Mouse (Mus musculus) intestine, embryonic 14.5 days (tissue): ENCODE data around the gene Il17rd. TPM values are rescaled to one million over a fixed set of nuclear protein-coding genes. Genes with fewer than 3 reads are reported as not detected.

Experiments used
- ATAC-seq: fragments of 200-750 bp; cut with Nextera tagmentation; replicated peaks from 2 replicates; pipeline ENCODE4 v1.8.0; 2017; ENCODE audit warnings: low read depth, moderate number of reproducible peaks, moderate TSS enrichment, moderate library complexity; ENCODE audit not compliant: low FRiP score, low TSS enrichment
- DNase-seq: peaks from one replicate; pipeline ENCODE4 v3.0.0-alpha.2; 2018; ENCODE audit warnings: low spot score
- H3K27ac ChIP-seq: fragments of 300-500 bp; sonication (generic); 2 replicates; pipeline ENCODE4 v1.5.1; 2014; ENCODE audit warnings: low read depth, mild to moderate bottlenecking, control low read depth
- H3K27me3 ChIP-seq: fragments of 300-500 bp; sonication (generic); replicated peaks from 2 replicates; pipeline ENCODE4 v1.6.1; 2014; ENCODE audit warnings: low read length, control low read depth; ENCODE audit not compliant: control insufficient read depth, insufficient read depth
- H3K36me3 ChIP-seq: fragments of 300-500 bp; sonication (generic); 2 replicates; pipeline ENCODE4 v1.6.1; 2014; ENCODE audit warnings: low read length, control low read depth; ENCODE audit not compliant: control insufficient read depth, insufficient read depth
- H3K4me1 ChIP-seq: fragments of 300-500 bp; sonication (generic); replicated peaks from 2 replicates; pipeline ENCODE4 v1.6.1; 2014; ENCODE audit warnings: low read length, control low read depth, mixed read lengths; ENCODE audit not compliant: control insufficient read depth, insufficient read depth
- H3K4me2 ChIP-seq: fragments of 300-500 bp; sonication (generic); 2 replicates; pipeline ENCODE4 v1.6.1; 2014; ENCODE audit warnings: low read length
- H3K4me3 ChIP-seq: fragments of 300-500 bp; sonication (generic); 2 replicates; pipeline ENCODE4 v1.5.1; 2014; ENCODE audit warnings: low read depth, low read length, control low read depth, mixed read lengths
- H3K9ac ChIP-seq: fragments of 300-500 bp; sonication (generic); 2 replicates; pipeline ENCODE4 v1.6.1; 2014; ENCODE audit warnings: mild to moderate bottlenecking, low read length
- H3K9me3 ChIP-seq: fragments of 300-500 bp; sonication (generic); 2 replicates; pipeline ENCODE4 v1.6.1; 2016; ENCODE audit warnings: low read length, control low read depth; ENCODE audit not compliant: control insufficient read depth
- WGBS: fragments of 180-500 bp; shearing (Covaris S2); extraction: QIAGEN DNeasy Blood & Tissue Kit; methylation state at CpG from one replicate; pipeline ENCODE4 v1.1.7; 2014; 5-methylcytosine and 5-hydroxymethylcytosine counted together
- polyA plus RNA-seq: library from polyadenylated mRNA; unstranded; fragments of >200 nt; fragmentation: Nextera tagmentation; extraction: Ambion mirVana; gene quantifications from 2 replicates; pipeline ENCODE4 v1.2.1, GENCODE M21; 2014

The Il17rd gene
- polyA plus RNA-seq, 1 experiment from 2014 or later: 2.7 TPM

DNA sequence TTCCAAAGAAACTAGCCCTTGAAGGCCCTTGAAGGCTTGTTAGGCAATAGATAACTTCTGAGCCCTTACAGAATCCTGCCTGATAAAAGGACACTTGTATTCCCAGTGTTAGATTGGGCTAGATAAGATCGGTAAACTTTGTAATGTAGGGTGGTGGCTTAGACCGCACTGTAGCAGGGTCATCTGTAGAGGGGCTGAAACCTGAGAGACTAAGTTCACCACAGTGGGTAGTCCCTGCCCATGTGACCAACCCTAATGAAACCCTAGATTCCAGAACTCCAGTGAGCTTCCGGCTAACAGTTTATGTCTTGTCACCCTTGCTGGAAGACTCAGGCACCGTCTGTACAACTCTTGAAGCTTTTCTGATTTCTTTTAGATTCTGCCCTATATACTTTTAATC is 25.1 kb upstream of the Il17rd start:
- H3K9me3 ChIP-seq: no peaks in the 10 kb centered on the region
- WGBS: 40% methylated on average over 4 of the region's 4 CpGs
- no peak overlapping the region for H3K4me2 ChIP-seq
- H3K4me3 ChIP-seq: no peak overlapping the region
- H3K9ac ChIP-seq: no peak overlapping the region
- no peak for ATAC-seq
- H3K4me1 ChIP-seq: no peaks in the 10 kb centered on the region
- H3K27me3 ChIP-seq: no peaks in the 10 kb centered on the region
- H3K27ac ChIP-seq: no peak overlapping the region
- no peaks in the 10 kb centered on the region for H3K36me3 ChIP-seq
- no peak for DNase-seq

DNA sequence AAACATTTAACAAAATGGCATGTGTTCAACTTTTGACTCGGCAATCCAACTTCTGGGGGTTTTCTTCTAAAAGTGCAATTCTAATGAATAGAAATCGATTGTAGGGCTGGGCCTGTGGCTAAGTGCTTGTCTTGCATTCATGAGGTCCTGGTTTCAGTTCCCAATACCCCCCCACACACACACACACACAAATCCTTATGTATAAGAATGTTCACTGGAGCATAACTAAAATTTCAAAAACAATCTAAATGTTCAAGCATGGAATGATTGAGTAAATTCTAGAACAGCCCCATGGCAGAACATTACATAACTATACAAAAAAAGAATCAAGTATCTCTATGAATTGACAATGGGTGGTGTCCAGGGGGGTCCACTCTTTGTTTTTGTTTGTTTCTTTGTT is 20.8 kb upstream of the Il17rd start:
- no peaks in the 10 kb centered on the region for H3K36me3 ChIP-seq
- H3K9me3 ChIP-seq: no peaks in the 10 kb centered on the region
- H3K9ac ChIP-seq: no peak overlapping the region
- H3K27me3 ChIP-seq: no peaks in the 10 kb centered on the region
- DNase-seq (no peak), ATAC-seq (no peak)
- H3K4me1 ChIP-seq: no peaks in the 10 kb centered on the region
- 95% methylated on average over 2 of the region's 2 CpGs for WGBS
- no peak overlapping the region for H3K4me2 ChIP-seq
- H3K27ac ChIP-seq: no peak overlapping the region
- H3K4me3 ChIP-seq: no peak overlapping the region

DNA sequence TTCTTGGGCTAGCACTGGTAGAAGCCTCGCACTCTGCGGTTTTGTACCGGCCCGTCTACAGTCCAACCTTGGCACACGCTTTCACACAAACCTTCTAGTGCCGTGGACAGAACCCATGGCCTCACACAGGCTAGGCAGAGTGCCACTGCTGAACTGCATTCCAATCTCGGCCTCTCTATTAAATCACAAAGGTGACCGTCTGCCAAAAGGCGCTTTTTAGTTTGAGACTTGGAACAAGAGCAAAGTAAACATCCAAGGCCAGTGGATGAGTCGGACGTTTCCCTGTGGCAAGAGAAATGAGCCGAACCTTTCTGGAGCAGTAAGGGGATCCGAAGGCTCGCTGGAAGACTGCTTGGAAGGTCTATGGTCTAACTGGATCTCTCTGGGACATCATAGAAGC is 18.9 kb upstream of the Il17rd start:
- no peaks in the 10 kb centered on the region for H3K27me3 ChIP-seq
- no peaks in the 10 kb centered on the region for H3K4me1 ChIP-seq
- H3K36me3 ChIP-seq: no peaks in the 10 kb centered on the region
- ATAC-seq (no peak), DNase-seq (no peak)
- H3K9me3 ChIP-seq: no peaks in the 10 kb centered on the region
- H3K9ac ChIP-seq: no peak overlapping the region
- H3K4me3 ChIP-seq: no peak overlapping the region
- 83% methylated on average over 14 of the region's 14 CpGs for WGBS
- no peak overlapping the region for H3K27ac ChIP-seq
- H3K4me2 ChIP-seq: no peak overlapping the region

DNA sequence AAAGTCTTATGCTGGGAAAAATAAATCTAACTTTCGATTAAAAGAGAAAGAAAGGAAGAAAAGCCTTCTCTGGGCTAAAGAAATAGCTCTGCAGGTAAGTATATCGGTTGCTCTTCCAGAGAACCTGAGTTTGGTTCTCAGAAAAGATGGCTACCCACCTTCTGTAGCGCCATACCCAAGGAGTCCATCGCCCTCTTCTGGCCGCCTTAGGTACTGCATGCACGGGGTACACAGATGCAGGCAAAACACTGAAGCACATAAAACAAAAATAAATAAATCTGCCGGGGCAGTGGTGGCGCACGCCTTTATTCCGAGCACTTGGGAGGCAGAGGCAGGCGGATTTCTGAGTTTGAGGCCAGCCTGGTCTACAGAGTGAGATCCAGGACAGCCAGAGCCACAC is 15.9 kb upstream of the Il17rd start:
- ATAC-seq: no peak

DNA sequence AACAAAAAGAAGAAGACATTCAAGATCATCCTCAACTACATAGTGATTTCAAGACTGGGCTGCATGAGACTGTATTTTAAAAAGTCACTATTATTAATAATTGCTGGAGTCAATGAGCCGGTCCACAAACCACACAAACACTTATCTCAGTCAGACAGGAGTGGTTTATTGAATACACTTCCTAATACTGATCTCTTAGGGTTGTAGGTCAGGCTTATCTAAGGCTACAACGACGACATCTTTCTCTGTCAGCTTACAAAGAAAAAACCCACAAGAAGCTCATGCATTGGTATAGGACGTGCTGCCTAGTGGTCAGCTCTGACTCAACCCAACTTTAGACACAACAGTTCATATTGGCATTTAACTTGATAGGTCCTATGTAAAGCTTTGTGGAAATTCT is 14.1 kb upstream of the Il17rd start:
- H3K4me2 ChIP-seq: no peak overlapping the region
- no peak overlapping the region for H3K4me3 ChIP-seq
- no peaks in the 10 kb centered on the region for H3K36me3 ChIP-seq
- H3K27ac ChIP-seq: no peak overlapping the region
- H3K27me3 ChIP-seq: no peaks in the 10 kb centered on the region
- H3K9me3 ChIP-seq: no peaks in the 10 kb centered on the region
- H3K4me1 ChIP-seq: no peaks in the 10 kb centered on the region
- no peak for ATAC-seq
- WGBS: 64% methylated on average over 4 of the region's 4 CpGs
- DNase-seq: no peak
- H3K9ac ChIP-seq: no peak overlapping the region

More for the DNA sequence above, 15.9 kb upstream of the Il17rd start:
- H3K9ac ChIP-seq: no peak overlapping the region
- H3K4me3 ChIP-seq: no peak overlapping the region
- no peaks in the 10 kb centered on the region for H3K9me3 ChIP-seq
- no peak overlapping the region for H3K27ac ChIP-seq
- DNase-seq: peak; percentile 81
- no peaks in the 10 kb centered on the region for H3K4me1 ChIP-seq
- H3K36me3 ChIP-seq: no peaks in the 10 kb centered on the region
- H3K27me3 ChIP-seq: no peaks in the 10 kb centered on the region
- H3K4me2 ChIP-seq: no peak overlapping the region
- 49% methylated on average over 11 of the region's 11 CpGs for WGBS

DNA sequence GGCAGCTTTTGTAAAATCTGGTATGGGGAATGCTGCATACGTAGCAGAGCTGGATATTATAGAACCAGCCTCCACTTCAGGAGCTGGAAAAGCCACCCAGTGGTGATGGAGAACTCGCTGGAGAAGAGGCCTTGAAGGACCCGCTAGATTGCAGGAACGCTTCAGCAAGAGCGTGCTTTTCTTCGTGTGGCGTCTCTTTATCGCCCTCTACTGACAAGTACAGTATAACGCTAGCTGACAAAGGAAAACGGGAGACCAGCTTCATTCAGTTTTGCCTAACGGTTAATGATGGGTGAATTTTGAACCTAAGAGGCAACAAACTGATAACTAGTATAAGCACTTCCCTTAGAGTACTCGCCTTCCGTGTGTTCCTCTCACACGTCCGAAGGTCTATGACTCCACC is 9.0 kb upstream of the Il17rd start:
- peak; percentile 65 for DNase-seq
- Histone ChIP-seq H3K27me3 (no peaks in the 10 kb centered on the region), H3K4me2 (no peak overlapping the region), H3K4me3 (no peak overlapping the region), H3K36me3 (no peaks in the 10 kb centered on the region), H3K27ac (no peak overlapping the region), H3K4me1 (no peaks in the 10 kb centered on the region), H3K9me3 (no peaks in the 10 kb centered on the region), H3K9ac (no peak overlapping the region)
- ATAC-seq: 0 out of 2 replicates have a peak, but pooled peaks have one; percentile 47
- 2% methylated on average over 15 of the region's 15 CpGs for WGBS

DNA sequence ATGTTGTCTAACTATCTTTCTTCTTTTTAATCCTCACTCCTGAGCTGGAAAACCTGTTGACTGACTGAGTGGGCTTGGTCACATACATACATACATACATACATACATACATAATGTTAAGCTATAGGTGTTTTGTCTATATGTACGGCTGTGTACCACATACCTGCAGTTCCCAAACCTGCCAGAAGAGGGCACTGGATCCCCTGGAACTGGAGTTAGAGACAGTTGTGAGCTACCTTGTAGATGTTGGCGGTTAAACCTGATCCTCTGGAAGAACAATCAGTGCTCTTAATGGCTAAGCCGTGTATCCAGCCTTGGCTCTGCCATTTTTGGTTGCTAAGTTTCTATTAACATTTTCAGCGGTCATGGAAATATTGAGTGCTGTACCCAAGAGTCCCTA is 7.6 kb upstream of the Il17rd start:
- ATAC-seq (peak; percentile 50; the same call in 1 of the 2 replicates), DNase-seq (peak; percentile 91)
- 21% methylated on average over 4 of the region's 4 CpGs for WGBS
- no peaks in the 10 kb centered on the region for H3K27me3 ChIP-seq
- no peak overlapping the region for H3K4me2 ChIP-seq
- no peak overlapping the region for H3K9ac ChIP-seq
- H3K27ac ChIP-seq: no peak overlapping the region
- H3K4me1 ChIP-seq: no peaks in the 10 kb centered on the region
- H3K36me3 ChIP-seq: no peaks in the 10 kb centered on the region
- no peak overlapping the region for H3K4me3 ChIP-seq
- no peaks in the 10 kb centered on the region for H3K9me3 ChIP-seq

DNA sequence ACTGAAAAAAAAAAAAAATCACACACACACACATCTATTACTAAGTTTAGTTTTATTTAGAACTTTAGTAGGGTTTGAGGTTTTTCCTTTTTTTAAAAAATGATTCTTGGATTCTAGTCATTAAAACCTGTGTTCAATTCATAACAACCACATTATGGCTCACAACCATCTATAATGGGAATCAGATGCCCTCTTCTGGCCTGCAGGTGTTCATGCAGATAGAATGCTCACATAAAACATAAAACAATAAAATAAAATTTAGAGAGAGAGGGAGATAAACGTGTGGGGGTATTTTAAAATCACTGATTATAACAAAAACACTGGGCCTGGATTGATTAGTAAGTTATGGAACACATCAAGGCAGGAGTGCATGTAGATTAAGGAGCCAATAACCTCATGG is 1.2 kb upstream of the Il17rd start:
- WGBS: 70% methylated on average over 1 of the region's 1 CpGs
- DNase-seq (no peak), ATAC-seq (no peak)
- Histone ChIP-seq H3K4me1 (peaks cover 9% of the 10 kb centered on the region; the same call in 1 of the 2 replicates), H3K36me3 (no peaks in the 10 kb centered on the region), H3K9ac (no peak overlapping the region), H3K27ac (no peak overlapping the region), H3K9me3 (no peaks in the 10 kb centered on the region), H3K4me2 (no peak overlapping the region), H3K4me3 (no peak overlapping the region), H3K27me3 (no peaks in the 10 kb centered on the region)

DNA sequence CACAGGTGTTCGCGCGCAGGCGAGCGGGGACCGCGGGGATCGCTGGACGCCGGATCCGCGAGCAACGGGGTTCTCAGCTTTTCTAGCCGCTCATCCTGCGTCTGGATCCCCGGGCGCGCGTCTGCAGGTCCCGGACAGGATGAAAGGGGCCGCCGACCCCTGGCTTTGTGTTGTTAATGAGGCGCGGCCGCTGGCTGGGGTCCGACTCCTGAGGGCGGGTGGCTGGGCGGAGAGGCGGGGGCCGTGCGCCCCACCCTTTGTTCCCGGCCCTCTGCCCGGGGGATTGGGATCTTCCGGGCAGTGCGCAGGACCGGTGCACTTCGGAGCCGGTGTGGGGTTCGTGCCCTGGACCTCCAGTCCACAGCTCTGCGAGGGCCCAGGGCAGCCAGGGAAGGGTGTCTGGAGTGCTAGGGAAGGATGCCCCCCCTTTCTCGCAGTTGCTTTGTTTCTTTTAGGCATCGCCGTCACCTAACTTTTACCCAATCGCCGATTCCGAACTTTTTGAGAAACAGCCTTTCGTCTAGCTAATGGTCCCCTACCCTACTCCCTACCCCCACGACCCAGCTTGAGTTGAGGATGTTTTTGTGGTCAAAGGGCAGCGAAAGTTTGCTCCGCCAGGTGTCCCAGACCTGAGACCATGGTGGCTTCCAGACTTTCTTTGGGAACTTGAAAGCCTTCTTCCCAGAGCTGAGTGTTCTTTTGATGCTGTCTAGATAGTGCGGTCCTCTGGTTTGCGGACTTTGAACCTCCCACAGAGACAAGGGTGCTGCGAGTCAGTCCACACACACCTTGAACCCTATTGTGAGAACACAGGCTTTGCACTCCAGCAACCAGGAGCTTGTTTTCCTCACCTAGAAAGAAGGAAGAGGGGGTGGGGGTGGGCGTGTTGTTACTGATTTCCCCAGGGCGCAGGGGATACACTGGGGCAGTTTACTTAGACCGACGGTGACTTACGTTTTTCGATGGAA is 824 bp downstream of the Il17rd start:
- Histone ChIP-seq H3K4me3 (peak overlapping the region; percentile 70), H3K9ac (peak overlapping the region; percentile 72), H3K4me1 (peaks cover 28% of the 10 kb centered on the region), H3K36me3 (no peaks in the 10 kb centered on the region), H3K27me3 (no peaks in the 10 kb centered on the region), H3K4me2 (peak overlapping the region; percentile 90), H3K27ac (peak overlapping the region; percentile 40), H3K9me3 (no peaks in the 10 kb centered on the region)
- under 1% methylated on average over 59 of the region's 59 CpGs for WGBS
- ATAC-seq (peak; percentile 63), DNase-seq (peak; percentile 81)
